Mouse (Mus musculus): ENCODE measurements around the gene Bmp2. TPM values are rescaled to one million over a fixed set of nuclear protein-coding genes. Genes with fewer than 3 reads are reported as not detected.

The Bmp2 gene
- total RNA-seq, 2 experiments from 2014 or later: 2.9 TPM

GRCm38 (mm10) chr2:133533073-133533472, 18.9 kb upstream of the Bmp2 start:
- no peak overlapping the region for H3K27ac ChIP-seq
- no peak overlapping the region for H3K4me3 ChIP-seq
- TF ChIP-seq CTCF (IDR thresholded peaks at IDR 0.05): no peak
- no peak for DNase-seq (ENCODE audit: extremely low spot score in 1 of 2, low spot score in 2 of 2)
- intact Hi-C loops (cut with DNase I): no loop called here

GRCm38 (mm10) chr2:133535481-133535880, 16.5 kb upstream of the Bmp2 start:
- no peak for DNase-seq (ENCODE audit: extremely low spot score in 1 of 2, low spot score in 2 of 2)
- no peak overlapping the region for H3K4me3 ChIP-seq
- intact Hi-C loops (cut with DNase I): no loop called here
- TF ChIP-seq CTCF (IDR thresholded peaks at IDR 0.05): no peak
- H3K27ac ChIP-seq: no peak overlapping the region

GRCm38 (mm10) chr2:133536812-133537211, 15.1 kb upstream of the Bmp2 start:
- no peak for TF ChIP-seq CTCF (IDR thresholded peaks at IDR 0.05)
- no peak for DNase-seq (ENCODE audit: extremely low spot score in 1 of 2, low spot score in 2 of 2)
- H3K27ac ChIP-seq: no peak overlapping the region
- intact Hi-C loops (cut with DNase I): no loop called here
- no peak overlapping the region for H3K4me3 ChIP-seq

GRCm38 (mm10) chr2:133540702-133541101, 11.3 kb upstream of the Bmp2 start:
- intact Hi-C loops (cut with DNase I): no loop called here
- no peak for DNase-seq (ENCODE audit: extremely low spot score in 1 of 2, low spot score in 2 of 2)
- no peak for TF ChIP-seq CTCF (IDR thresholded peaks at IDR 0.05)
- Histone ChIP-seq H3K4me3 (no peak overlapping the region), H3K27ac (no peak overlapping the region)

GRCm38 (mm10) chr2:133550238-133550682, 1.7 kb upstream of the Bmp2 start:
- peak; percentile 85 for TF ChIP-seq CTCF (IDR thresholded peaks at IDR 0.05)
- intact Hi-C loops (cut with DNase I): loop anchor here (1.0 to 5.0 kb wide), 6 partner anchors 168 to 992 kb away; no protein-coding TSS in a partner anchor
- no peak overlapping the region for H3K4me3 ChIP-seq
- DNase-seq (ENCODE audit: extremely low spot score in 1 of 2, low spot score in 2 of 2): peak; percentile 56 to 63
- no peak overlapping the region for H3K27ac ChIP-seq

GRCm38 (mm10) chr2:133552842-133553465, 995 bp downstream of the Bmp2 start:
- Histone ChIP-seq H3K27ac (no peak overlapping the region), H3K4me3 (peak overlapping the region; percentile 61)
- DNase-seq (ENCODE audit: extremely low spot score in 1 of 2, low spot score in 2 of 2): peak in 1 of 2 experiments; percentile 11
- intact Hi-C loops (cut with DNase I): loop anchor here (5.0 kb wide), 3 partner anchors 171 to 989 kb away; no protein-coding TSS in a partner anchor
- TF ChIP-seq CTCF (IDR thresholded peaks at IDR 0.05): no peak

- DNase-seq (ENCODE audit: extremely low spot score in 1 of 2, low spot score in 2 of 2): no peak
- peak overlapping the region; percentile 38 for H3K4me3 ChIP-seq
- TF ChIP-seq CTCF (IDR thresholded peaks at IDR 0.05): no peak
- intact Hi-C loops (cut with DNase I): loop anchor here (5.0 kb wide), 3 partner anchors 172 to 988 kb away; no protein-coding TSS in a partner anchor
- no peak overlapping the region for H3K27ac ChIP-seq
These were observed 1.9 kb downstream of the Bmp2 start for GRCm38 (mm10) chr2:133553911-133554285.

GRCm38 (mm10) chr2:133554286-133555021, 2.5 kb downstream of the Bmp2 start:
- intact Hi-C loops (cut with DNase I): loop anchor here (5.0 kb wide), 3 partner anchors 172 to 988 kb away; no protein-coding TSS in a partner anchor
- no peak for TF ChIP-seq CTCF (IDR thresholded peaks at IDR 0.05)
- peak overlapping the region; percentile 38 for H3K4me3 ChIP-seq
- no peak overlapping the region for H3K27ac ChIP-seq
- DNase-seq (ENCODE audit: extremely low spot score in 1 of 2, low spot score in 2 of 2): no peak

- TF ChIP-seq CTCF (IDR thresholded peaks at IDR 0.05): no peak
- no peak overlapping the region for H3K27ac ChIP-seq
- DNase-seq (ENCODE audit: extremely low spot score in 1 of 2, low spot score in 2 of 2): no peak
- intact Hi-C loops (cut with DNase I): no loop called here
- H3K4me3 ChIP-seq: no peak overlapping the region
These were observed 12.4 kb downstream of the Bmp2 start for GRCm38 (mm10) chr2:133564248-133564886.

- intact Hi-C loops (cut with DNase I): no loop called here
- H3K4me3 ChIP-seq: no peak overlapping the region
- no peak overlapping the region for H3K27ac ChIP-seq
- TF ChIP-seq CTCF (IDR thresholded peaks at IDR 0.05): no peak
- DNase-seq (ENCODE audit: extremely low spot score in 1 of 2, low spot score in 2 of 2): no peak
These were observed 13.5 kb downstream of the Bmp2 start for GRCm38 (mm10) chr2:133565424-133565823.

- no peak for DNase-seq (ENCODE audit: extremely low spot score in 1 of 2, low spot score in 2 of 2)
- no peak for TF ChIP-seq CTCF (IDR thresholded peaks at IDR 0.05)
- intact Hi-C loops (cut with DNase I): no loop called here
- no peak overlapping the region for H3K4me3 ChIP-seq
- H3K27ac ChIP-seq: no peak overlapping the region
These were observed 14.2 kb downstream of the Bmp2 start for GRCm38 (mm10) chr2:133565995-133566710.

Data from left cerebral cortex, adult 2 months (tissue).